Mouse (Mus musculus) embryo, embryonic 11 days (tissue): ENCODE measurements around the gene Gm9837.
"Not testable (repeated sequence)": the region's sequence is repeated elsewhere in the genome, so short reads cannot be mapped to it uniquely, and the experiment has no call there.

ENCODE experiments used
- DNase-seq: peaks from one replicate; pipeline ENCODE4 v3.0.0-alpha.2; 2015

Gm9837 gene

GRCm38 (mm10) chr11:53456474-53457371 lies 13.6 kb downstream of the Gm9837 start, which contains the start of the genes Gm10447 and Shroom1:
Gm10447 (minus strand) TSS chr11:53457110.
Shroom1 (plus strand) TSS chr11:53457205.
- DNase-seq: peak; percentile 82

GRCm38 (mm10) chr11:53453031-53453430 lies 17.2 kb downstream of the Gm9837 start:
- no peak for DNase-seq

GRCm38 (mm10) chr11:53452396-53452795 lies 17.9 kb downstream of the Gm9837 start:
- DNase-seq: no peak

- no peak for DNase-seq
These were observed 18.9 kb downstream of the Gm9837 start for GRCm38 (mm10) chr11:53451361-53451760.

GRCm38 (mm10) chr11:53450070-53450705 lies 20.1 kb downstream of the Gm9837 start:
- no peak for DNase-seq

GRCm38 (mm10) chr11:53448529-53448928 lies 21.8 kb downstream of the Gm9837 start:
- no peak for DNase-seq

- DNase-seq: no peak
These were observed 22.3 kb downstream of the Gm9837 start for GRCm38 (mm10) chr11:53447996-53448395.

- no peak for DNase-seq
These were observed 24.1 kb downstream of the Gm9837 start for GRCm38 (mm10) chr11:53446183-53446582.

GRCm38 (mm10) chr11:53445562-53445961 lies 24.7 kb downstream of the Gm9837 start:
- no peak for DNase-seq

- no peak for DNase-seq
These were observed 26.4 kb downstream of the Gm9837 start for GRCm38 (mm10) chr11:53443861-53444260.

GRCm38 (mm10) chr11:53441921-53442320 lies 28.4 kb downstream of the Gm9837 start:
- DNase-seq: peak; percentile 30

GRCm38 (mm10) chr11:53436338-53436737 lies 33.9 kb downstream of the Gm9837 start:
- DNase-seq: no peak

- no peak for DNase-seq
These were observed 34.8 kb downstream of the Gm9837 start for GRCm38 (mm10) chr11:53435504-53435903.

- no peak for DNase-seq
These were observed 37.2 kb downstream of the Gm9837 start for GRCm38 (mm10) chr11:53433057-53433456.

GRCm38 (mm10) chr11:53431347-53432056 lies 38.8 kb downstream of the Gm9837 start:
- no peak for DNase-seq

GRCm38 (mm10) chr11:53430670-53431346 lies 39.5 kb downstream of the Gm9837 start, which contains the start of the genes Uqcrq and Gdf9:
Uqcrq (minus strand) TSS chr11:53430831.
Gdf9 (plus strand) TSS chr11:53431023.
- DNase-seq: peak; percentile 100

- DNase-seq: no peak
These were observed 40.0 kb downstream of the Gm9837 start for GRCm38 (mm10) chr11:53430300-53430669.

GRCm38 (mm10) chr11:53429182-53429581 lies 41.1 kb downstream of the Gm9837 start:
- no peak for DNase-seq

GRCm38 (mm10) chr11:53428716-53429057 lies 41.6 kb downstream of the Gm9837 start:
- DNase-seq: no peak

GRCm38 (mm10) chr11:53427993-53428715 lies 42.1 kb downstream of the Gm9837 start:
- no peak for DNase-seq

- DNase-seq: not testable (repeated sequence)
These were observed 43.4 kb downstream of the Gm9837 start for GRCm38 (mm10) chr11:53426914-53427313.

GRCm38 (mm10) chr11:53425711-53426255 lies 44.5 kb downstream of the Gm9837 start:
- no peak for DNase-seq
